Mouse (Mus musculus) lung, adult 2 months (tissue): ENCODE measurements around the gene Lamtor2. TPM values are rescaled to one million over a fixed set of nuclear protein-coding genes. Genes with fewer than 3 reads are reported as not detected.

Experiments
- DNase-seq: peaks from one replicate; pipeline ENCODE4 v3.0.0; 2022
- H3K4me1 ChIP-seq: fragments of 200-500 bp; 2 replicates; pipeline ENCODE4 v1.6.1; 2011; ENCODE audit warnings: low read length; ENCODE audit not compliant: control insufficient read depth, insufficient read depth
- H3K4me3 ChIP-seq: fragments of 200-500 bp; replicated peaks from 2 replicates; pipeline ENCODE3; 2011; ENCODE audit warnings: low read depth, mild to moderate bottlenecking, control low read depth, low read length; ENCODE audit errors: extremely low read depth
- CTCF ChIP-seq: fragments of 200-500 bp; IDR thresholded peaks from 2 replicates; pipeline ENCODE4 v1.5.1; 2011; ENCODE audit warnings: mild to moderate bottlenecking, low read length, control low read depth; ENCODE audit not compliant: insufficient read depth
- POLR2A ChIP-seq: fragments of 200-500 bp; IDR thresholded peaks from 2 replicates; pipeline ENCODE4 v1.6.1; 2011; ENCODE audit warnings: low read depth, mild to moderate bottlenecking, control low read depth, low read length, borderline replicate concordance; ENCODE audit errors: extremely low read depth
- WGBS: fragments of 180-500 bp; shearing (Covaris S2); methylation state at CpG from one replicate; pipeline ENCODE4 v1.1.7; 2018; 5-methylcytosine and 5-hydroxymethylcytosine counted together
- polyA plus RNA-seq: library from polyadenylated mRNA; depleted of rRNA; stranded (reverse); fragments of >200 nt; gene quantifications from 2 replicates; pipeline ENCODE4 v1.2.3, GENCODE M21; 2012

Lamtor2 gene
- polyA plus RNA-seq, 1 experiment: 135 TPM

DNA sequence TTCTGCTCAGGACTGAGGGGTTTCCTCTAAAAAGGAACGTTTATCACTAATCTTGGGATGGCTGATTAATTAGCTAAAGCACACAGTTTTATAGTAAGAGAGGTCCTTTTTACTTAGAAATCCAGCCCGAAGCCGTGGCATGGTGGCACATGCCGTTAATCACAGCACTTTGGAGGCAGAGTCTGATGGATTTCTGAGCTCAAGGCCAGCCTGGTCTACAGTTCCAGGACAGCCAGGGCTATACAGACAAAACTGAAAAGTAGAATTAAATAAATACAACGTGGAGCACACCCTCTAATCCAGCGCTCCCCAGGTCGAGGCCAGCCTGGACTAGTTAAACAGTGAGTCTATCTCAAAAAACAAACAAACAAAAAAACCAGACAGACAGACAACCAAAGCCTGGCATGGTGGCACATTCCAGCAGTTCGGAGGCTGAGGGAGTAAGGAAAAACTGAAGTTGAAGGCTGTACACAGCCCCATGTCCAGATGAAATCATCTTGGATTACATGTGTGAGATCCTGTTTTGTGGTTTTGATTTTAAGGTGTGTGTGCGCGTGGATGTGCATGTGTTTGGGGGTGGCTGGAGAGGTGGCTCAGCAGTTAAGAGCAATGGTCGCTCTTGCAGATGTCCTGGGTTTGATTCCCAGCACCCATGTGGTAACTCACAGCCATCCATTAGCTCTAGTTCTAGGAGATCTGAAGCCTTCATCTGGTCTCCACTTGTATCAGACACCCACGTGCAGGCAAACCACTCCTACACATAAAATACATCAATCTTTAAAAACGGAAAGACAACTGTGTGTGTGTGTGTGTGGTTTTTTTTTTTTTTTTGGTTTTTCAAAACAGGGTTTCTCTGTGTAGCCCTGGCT lies 42.2 kb downstream of the Lamtor2 start:
- TF ChIP-seq CTCF: no peak
- TF ChIP-seq POLR2A: no peak
- DNase-seq: no peak
- Histone ChIP-seq H3K4me3 (no peak overlapping the region), H3K4me1 (peaks cover 41% of the 10 kb centered on the region)
- WGBS: 40% methylated on average over 13 of the region's 13 CpGs

DNA sequence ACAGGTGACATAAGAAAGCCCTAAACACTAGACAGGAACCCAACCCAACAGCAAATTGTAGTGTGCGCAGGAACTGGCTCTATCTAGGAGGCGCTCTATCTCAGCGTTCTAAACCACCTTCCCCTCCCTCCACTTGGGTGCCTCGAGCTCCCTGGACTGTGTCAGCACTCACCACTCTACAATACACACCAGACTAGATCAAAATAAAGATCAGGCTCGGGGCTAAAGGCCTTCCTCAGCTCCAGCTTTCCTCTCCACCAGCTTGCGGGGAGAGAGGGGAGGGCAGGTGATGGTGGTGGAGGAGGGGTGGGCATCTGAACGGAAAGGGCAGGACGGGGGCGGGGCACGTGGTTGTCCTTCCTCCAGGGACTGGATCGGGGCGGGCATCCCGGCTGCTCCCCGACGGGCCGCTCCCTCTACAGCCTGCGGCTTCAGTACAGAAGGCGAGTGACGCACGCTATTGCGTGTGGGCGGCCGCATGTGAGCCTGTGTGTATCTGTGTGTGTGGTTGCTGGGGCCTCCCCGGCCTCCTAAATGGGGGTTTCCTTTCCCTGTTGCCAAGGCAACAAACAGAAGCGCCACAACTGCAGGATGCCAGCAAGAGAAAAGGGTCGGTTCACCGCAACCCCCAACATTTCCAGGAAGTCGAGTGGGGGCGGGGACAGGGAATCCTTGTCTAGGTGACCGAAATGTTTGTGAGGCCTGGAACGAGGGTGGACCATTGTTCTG lies 43.0 kb downstream of the Lamtor2 start, which contains the start of gene Lmna:
Gene Lmna (minus strand): TSS at position 265 of the 729 bp plus-strand sequence.
- H3K4me3 ChIP-seq: peak within 1 kb of the TSS; percentile 90
- TF ChIP-seq CTCF (peak; percentile 38; the same call in 1 of the 2 replicates), POLR2A (peak; percentile 73; the same call in 1 of the 2 replicates)
- WGBS: under 1% methylated on average over 31 of the region's 31 CpGs
- peaks cover 37% of the 10 kb centered on the region for H3K4me1 ChIP-seq
- DNase-seq: peak; percentile 93

DNA sequence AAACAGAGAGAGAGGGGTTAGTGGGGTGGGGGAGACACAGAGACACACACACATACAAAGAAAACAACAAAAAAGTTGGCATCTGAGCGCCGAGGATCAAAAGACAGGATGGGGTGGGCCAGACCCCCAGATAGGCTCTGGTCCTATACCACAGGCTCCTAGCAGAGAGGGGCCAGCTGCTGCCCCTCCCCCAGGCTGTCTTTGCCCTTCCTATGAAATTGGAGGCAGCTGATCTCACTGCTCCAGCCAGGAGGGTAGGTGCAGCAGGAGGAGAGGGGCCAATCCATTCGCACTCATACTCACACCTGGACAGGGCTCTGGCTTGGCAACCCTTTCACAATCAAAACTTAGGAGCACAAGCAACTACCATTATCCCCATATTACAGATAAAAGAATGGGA lies 43.6 kb downstream of the Lamtor2 start:
- Histone ChIP-seq H3K4me3 (peak overlapping the region; percentile 90), H3K4me1 (peaks cover 32% of the 10 kb centered on the region)
- TF ChIP-seq POLR2A (no peak), CTCF (no peak)
- DNase-seq: no peak
- 46% methylated on average over 3 of the region's 3 CpGs for WGBS

DNA sequence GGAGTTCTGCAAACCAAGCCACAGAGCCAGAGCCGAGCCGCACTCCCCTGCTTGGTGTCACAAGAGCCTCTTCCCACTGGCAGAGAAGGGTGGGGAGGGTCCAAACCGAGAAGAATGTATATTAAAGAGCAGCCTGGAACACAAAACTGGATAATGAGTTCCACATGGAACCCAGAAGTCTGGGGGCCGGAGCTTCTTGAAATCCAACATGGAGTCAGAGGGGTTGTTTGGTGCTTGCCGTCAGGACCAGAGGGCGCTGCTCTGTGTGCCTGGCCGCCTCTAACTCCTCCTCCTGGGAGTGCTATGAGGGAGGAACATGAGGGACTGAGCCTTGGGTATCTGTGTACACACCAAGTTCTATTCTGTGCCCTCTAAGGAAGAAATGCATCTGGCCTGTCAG lies 47.1 kb downstream of the Lamtor2 start:
- DNase-seq: no peak
- TF ChIP-seq CTCF (no peak), POLR2A (no peak)
- H3K4me3 ChIP-seq: no peak overlapping the region
- H3K4me1 ChIP-seq: peaks cover 18% of the 10 kb centered on the region
- 65% methylated on average over 7 of the region's 7 CpGs for WGBS

DNA sequence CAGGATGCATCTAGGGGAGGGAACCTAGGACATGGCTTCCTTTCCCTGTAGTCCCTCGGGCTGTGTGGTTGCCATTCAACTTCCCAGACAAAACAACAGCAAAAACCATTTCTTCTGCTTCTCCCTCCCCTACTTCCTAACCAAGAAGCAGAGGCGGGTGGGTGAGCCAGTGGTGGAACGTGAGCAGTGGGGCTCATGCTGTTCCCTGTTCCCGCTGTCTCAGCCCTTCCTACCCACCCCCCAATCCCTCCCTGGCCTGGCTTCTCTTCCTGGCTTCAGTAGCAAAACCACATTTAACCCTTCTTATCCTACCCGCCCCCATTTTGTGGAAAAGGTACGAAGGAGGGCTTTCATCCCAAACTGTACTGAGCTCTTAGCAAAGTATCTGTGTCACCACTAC lies 47.8 kb downstream of the Lamtor2 start:
- H3K4me1 ChIP-seq: peaks cover 19% of the 10 kb centered on the region
- TF ChIP-seq POLR2A: no peak
- no peak for TF ChIP-seq CTCF
- H3K4me3 ChIP-seq: no peak overlapping the region
- WGBS: 60% methylated on average over 6 of the region's 6 CpGs
- no peak for DNase-seq

DNA sequence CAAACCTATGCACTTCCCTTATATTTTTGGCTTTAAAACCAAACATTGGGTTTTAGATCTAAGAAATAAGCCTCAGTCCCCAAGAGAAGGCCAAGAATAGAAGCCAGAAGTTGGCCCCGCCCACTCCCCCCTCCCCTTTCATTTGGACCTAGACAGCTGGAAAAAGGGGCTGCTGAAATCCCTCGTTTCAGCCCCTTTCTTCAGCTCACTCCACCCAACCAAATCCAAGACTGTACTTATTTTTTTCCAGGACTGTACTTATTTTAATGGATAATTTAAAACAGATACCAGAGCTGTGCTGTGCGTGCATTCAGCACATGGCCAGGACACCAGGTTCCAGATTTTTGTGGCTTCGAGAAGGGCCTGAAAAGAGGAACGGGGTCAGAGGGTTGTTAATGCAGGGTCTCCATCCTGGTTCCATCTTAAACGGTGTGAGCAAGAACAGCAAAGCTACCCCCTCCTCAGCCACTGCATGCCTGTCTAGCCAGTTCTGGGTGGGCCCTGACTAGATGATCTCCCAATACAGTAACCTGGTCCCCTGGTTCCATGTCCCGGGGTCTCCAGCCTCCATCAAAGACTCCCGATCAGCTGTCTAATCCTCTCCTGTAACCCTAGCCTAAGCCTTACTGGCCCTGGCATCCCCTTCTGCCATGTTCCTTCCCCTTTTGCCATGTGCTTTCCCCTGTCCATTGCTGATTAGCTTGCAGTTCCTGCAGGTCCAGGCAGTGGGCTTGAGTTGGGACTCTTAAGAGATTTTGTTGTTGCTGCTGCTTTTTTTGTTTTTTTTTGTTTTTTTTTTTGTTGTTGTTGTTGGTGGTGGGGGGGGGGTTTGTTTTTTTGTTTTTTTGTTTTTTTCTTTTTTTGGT lies 48.8 kb downstream of the Lamtor2 start:
- no peak overlapping the region for H3K4me3 ChIP-seq
- DNase-seq: no peak
- H3K4me1 ChIP-seq: peaks cover 15% of the 10 kb centered on the region
- TF ChIP-seq CTCF (no peak), POLR2A (no peak)
- 56% methylated on average over 8 of the region's 8 CpGs for WGBS

DNA sequence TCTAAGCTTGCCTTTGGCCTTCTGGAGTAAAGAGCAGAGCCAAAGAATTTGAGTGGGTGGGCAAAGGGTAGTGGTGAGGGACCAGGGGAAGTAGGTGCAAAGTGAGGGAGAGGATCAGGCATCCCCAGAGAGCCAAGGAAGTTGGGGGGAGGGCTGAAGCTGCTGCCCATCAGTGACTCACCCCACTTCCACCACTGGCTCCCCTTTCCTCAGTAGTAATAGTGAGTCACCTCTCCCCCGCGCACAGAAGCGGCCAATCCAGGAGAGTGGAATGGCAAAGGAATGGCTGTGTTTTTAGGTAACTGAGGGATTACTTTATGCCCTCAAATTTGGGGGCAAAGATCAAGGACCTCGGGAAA lies 49.4 kb downstream of the Lamtor2 start:
- H3K4me1 ChIP-seq: peaks cover 15% of the 10 kb centered on the region
- peak overlapping the region; percentile 38 for H3K4me3 ChIP-seq
- DNase-seq: no peak
- TF ChIP-seq CTCF: no peak
- TF ChIP-seq POLR2A: no peak
- 25% methylated on average over 4 of the region's 4 CpGs for WGBS

DNA sequence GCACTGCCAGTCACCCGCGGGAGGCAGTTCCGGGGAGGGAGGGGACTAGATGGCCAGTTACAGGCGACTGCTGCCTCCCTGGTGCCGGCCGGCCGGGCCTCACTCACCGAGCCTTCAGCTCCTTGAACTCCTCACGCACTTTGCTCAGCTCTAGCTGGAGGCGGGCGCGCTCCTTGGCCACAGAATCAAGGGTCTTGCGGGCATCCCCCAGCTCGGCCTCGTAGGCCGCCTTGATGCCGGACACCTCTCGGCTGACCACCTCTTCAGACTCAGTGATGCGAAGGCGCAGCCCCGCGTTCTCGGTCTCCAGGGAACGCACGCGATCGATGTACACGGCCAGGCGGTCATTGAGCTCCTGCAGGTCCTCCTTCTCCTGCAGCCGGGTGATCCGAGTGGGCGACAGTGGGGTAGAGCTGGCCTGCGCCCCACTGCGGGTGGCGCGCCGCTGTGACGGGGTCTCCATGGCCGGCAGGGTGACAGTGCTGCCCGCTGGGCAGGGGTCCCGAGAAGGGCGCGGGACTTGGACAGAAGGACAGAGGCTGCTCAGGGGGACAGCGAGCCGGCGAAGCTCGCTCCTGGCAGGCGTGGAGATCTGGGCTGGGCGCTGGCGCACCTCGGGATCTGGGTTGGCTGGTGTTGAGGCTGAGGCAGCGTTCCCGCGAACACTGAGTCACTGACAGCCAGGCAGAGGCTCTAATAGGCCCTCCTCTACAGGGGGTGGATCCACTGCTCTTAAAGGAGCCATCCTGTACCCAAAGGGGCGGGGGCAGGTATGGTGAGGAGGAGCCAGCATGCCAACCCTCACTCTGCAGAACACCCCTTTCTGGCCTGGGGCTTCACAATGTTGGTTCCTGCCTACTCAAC lies 50.0 kb downstream of the Lamtor2 start:
- TF ChIP-seq CTCF (no peak), POLR2A (peak; percentile 99)
- DNase-seq: peak; percentile 92
- peak overlapping the region; percentile 79 for H3K4me3 ChIP-seq
- WGBS: under 1% methylated on average over 55 of the region's 55 CpGs
- H3K4me1 ChIP-seq: peaks cover 15% of the 10 kb centered on the region
